Mouse (Mus musculus): ENCODE measurements around the gene Ccdc149.

- TF ChIP-seq POLR2A (IDR thresholded peaks at IDR 0.05; ENCODE audit: insufficient read depth, low read length) = no peak
- no peak for TF ChIP-seq EP300 (IDR thresholded peaks at IDR 0.05; ENCODE audit: insufficient read depth, low read depth, low read length)
- TF ChIP-seq CTCF (IDR thresholded peaks at IDR 0.05; ENCODE audit: low read depth, low read length) = no peak
Observed at GRCm38 (mm10) chr5:52516072-52516476, 44.8 kb upstream of the Ccdc149 start.

All from ES-Bruce4 (cell line).